Comparison of ENCODE assay signal across 8 mouse cellular contexts in the genomic region with DNA sequence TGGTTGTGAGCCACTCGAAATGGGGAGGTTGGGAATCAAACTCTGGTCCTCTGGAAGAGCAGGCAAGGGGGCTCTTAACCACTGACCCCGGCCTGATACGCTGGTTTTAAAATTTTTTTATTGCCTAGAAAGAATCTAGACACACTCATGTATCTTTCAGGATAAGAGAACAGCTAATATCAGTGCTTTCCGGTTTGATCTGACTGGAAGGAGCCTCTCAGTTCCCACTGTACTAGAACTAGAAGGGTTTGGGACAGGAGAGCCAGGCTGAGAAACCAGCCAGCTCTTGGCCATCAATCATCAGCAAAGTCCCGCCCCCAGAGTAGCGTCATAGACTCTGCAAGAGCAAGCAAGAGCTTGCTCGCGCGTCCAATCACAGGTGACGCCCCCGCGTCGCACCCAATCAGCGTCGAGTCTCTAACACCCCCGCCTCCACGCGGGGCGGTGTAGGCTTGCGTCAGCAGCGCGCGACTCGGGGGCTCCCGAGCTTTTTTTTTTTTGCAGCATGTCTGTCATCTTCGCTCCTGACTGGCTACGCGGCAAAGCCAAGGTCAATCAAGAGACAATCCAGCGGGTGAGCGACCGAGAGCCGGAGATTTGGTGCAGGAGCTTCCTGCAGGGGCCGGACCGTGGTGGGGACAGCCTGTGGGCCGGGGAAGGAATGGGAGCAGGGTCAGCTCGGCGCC. TPM values are rescaled to one million over a fixed set of nuclear protein-coding genes. Genes with fewer than 3 reads are reported as not detected.
DNase-seq lines count a peak whose midpoint lies in the region; ATAC-seq lines count a peak whose summit lies in the region.

A gene (plus strand): TSS at position 432 of the 686 bp plus-strand sequence.

- peak; percentile 81 for ATAC-seq in megakaryocyte progenitor cell, adult 5-6 weeks (replicated peaks; ENCODE audit: poor library complexity)

- peak; percentile 99 for DNase-seq in adipocyte (ENCODE audit: low spot score)
- peak; percentile 99 for DNase-seq in embryo, embryonic 10 days (ENCODE audit: low spot score)
- peak; percentile 98 for DNase-seq in gastrocnemius, postnatal 10 days
- peak; percentile 100 for DNase-seq in induced T-regulatory cell, adult 2 months (ENCODE audit: low read depth)
- DNase-seq in left cerebral cortex, adult 9 months (ENCODE audit: low spot score in 2 of 2), result peak; percentile 96 to 98
- DNase-seq in right cerebral cortex, postnatal 14 days, result peak; percentile 99
- peak; percentile 97 to 98 for DNase-seq in urinary bladder, postnatal 36 days (ENCODE audit: low spot score in 2 of 2)

RNA-seq across cellular contexts. Expression of the gene that starts here (rescaled TPM):
- total RNA-seq in gastrocnemius, postnatal 10 days (2021), result 10 to 100 TPM; 80.2 to 85.8 TPM
- 43.7 and 71.4 TPM in 2 replicates for total RNA-seq in megakaryocyte progenitor cell, adult 5-6 weeks (2015)
- 39.8 and 59.3 TPM in 2 replicates for total RNA-seq in megakaryocyte progenitor cell, adult 5-6 weeks (2017)

Comparison
In these comparisons a context has a peak if more than half of its experiments do, and no peak if none do; other contexts are left out.
1. Peak in every context shown above with its lines: DNase-seq and ATAC-seq.